Mouse (Mus musculus): ENCODE results near the gene Nudcd3.

Nudcd3 gene

DNA sequence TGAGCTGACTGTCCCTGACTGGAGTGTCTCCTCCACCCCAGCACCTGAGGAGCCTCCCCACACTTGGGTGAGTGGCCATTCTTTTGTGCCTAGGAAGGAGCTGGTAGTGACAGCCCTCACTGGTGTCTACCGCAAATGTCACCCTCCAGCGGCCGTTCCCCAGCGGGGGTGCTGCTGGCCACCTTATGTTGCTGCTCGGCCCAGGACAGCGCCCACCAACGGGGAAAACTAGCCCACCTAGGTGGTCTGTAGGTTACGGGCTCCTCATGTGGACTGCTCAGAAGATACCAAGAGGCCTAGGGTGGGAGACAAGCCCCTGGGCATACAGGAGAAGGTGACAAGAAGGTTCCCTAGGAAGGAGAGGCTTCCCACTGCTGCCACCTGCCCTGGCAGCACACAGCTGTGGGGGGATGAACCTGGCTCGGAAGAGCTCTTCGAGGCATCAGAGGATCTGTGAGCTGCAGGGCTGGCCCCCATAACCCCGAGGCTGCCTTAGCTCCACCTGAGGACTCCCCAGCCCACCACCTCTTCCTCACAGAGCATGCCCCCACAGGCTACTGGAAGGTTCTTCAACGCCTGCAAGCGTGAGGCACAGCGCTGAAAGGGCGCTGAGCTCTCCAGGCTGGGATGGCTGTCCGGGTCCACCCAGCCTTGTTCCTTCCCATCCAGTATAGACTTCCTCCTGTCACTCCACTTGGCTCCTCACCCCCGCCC is 136.6 kb downstream of the Nudcd3 start:
- DNase-seq (ENCODE audit: low spot score in 2 of 2), result no peak

DNA sequence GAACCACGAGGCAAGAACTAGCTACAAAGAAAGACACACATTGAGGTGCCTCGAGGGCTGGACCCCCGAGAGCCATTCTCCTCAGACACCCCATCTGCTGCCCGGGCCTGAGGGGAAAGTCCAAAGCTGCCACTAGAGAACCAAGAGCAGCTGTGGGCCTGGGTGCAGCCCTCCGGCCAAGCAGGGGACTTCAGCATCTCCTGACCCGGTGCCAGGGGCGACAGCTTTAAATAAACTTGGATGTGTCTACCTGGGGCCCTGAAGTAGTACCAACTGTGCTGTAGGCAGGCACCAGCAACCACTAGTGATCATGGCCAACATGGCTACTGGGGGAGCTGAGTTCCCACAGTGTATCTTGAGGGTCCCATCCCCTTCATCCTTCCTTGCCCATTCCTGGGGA is 137.2 kb downstream of the Nudcd3 start:
- DNase-seq (ENCODE audit: low spot score in 2 of 2), result no peak

- DNase-seq (ENCODE audit: low spot score in 2 of 2), result no peak
Observed at GRCm38 (mm10) chr11:6062329-6062728, 137.9 kb downstream of the Nudcd3 start.

- DNase-seq (ENCODE audit: low spot score in 2 of 2), result no peak
Observed at GRCm38 (mm10) chr11:6061891-6062290, 138.3 kb downstream of the Nudcd3 start.

- DNase-seq (ENCODE audit: low spot score in 2 of 2), result no peak
Observed at GRCm38 (mm10) chr11:6059162-6059561, 141.1 kb downstream of the Nudcd3 start.
